Mouse (Mus musculus): ENCODE results near the gene Slc22a14. TPM values are rescaled to one million over a fixed set of nuclear protein-coding genes. Genes with fewer than 3 reads are reported as not detected.

Slc22a14 gene
- total RNA-seq, 1 experiment from 2014 or later, result not detected

- ATAC-seq (replicated peaks; ENCODE audit: low read depth, poor library complexity, severe bottlenecking), result no peak
These were observed 7.3 kb downstream of the Slc22a14 start for GRCm38 (mm10) chr9:119358058-119358429.

GRCm38 (mm10) chr9:119357331-119358057, 7.9 kb downstream of the Slc22a14 start, which contains the start of gene Xylb:
Gene Xylb, plus strand, starts transcription at chr9:119357381.
- peak; percentile 99 for ATAC-seq (replicated peaks; ENCODE audit: low read depth, poor library complexity, severe bottlenecking)

DNA sequence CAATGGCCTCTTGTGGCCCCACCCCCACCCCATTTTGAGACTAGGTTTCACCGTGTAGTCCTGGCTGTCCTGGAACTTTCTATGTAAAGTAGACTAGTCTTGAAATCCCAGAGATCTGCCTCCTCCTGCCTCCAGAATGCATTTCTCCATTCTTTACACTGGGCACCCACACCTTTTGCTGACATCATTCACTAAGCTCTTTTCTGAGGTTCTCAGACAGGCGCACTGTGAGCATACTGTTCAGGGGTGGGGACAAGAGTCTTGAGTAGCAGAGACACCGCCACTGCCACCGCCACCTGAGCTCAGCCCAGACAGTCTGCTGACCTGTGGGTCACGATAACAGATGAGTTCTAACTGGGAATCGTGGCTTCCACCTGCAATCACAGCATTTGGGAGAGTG, 9.4 kb downstream of the Slc22a14 start:
- no peak for ATAC-seq (replicated peaks; ENCODE audit: low read depth, poor library complexity, severe bottlenecking)

DNA sequence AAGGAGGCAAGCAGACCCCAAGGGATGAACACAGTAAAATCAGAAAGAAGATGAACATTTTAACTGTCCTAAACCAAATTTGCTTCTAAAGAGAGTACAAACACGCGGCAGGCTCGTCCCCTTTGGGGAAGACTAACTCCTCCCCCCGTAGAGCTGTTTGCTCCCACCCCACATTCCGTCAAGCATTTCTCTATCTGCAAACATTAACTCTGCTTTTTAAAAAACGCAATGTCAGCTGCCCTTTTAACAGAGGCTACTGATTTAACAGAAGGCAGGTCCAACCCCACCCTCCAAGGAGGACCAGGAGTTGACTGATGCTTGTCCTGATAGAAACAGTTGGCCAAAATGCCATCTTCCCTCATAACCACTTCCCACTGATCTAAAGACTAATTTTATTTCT, 11.4 kb downstream of the Slc22a14 start:
- no peak for ATAC-seq (replicated peaks; ENCODE audit: low read depth, poor library complexity, severe bottlenecking)

GRCm38 (mm10) chr9:119352060-119352459, 13.3 kb downstream of the Slc22a14 start:
- ATAC-seq (replicated peaks; ENCODE audit: low read depth, poor library complexity, severe bottlenecking), result peak; percentile 98

GRCm38 (mm10) chr9:119350947-119351705, 14.2 kb downstream of the Slc22a14 start:
- no peak for ATAC-seq (replicated peaks; ENCODE audit: low read depth, poor library complexity, severe bottlenecking)

DNA sequence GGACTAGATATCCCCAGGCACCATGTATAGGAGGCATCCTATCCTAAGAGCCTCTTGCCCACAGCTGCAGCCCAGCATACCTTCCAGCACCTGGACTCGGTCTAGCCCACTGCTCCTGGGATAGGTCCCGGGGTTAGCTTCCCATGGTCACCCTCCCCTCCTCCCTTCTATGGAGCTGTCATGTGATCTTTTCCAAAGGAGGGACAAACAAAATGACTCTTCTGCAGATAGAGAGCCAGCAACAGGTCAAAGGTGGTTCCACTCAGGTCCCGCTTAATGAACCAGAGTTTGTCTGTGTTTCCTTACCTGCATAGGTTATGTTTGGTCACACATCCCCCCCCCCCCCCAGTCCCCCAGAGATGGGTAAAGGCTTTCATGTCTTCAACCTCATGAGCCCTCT, 14.8 kb downstream of the Slc22a14 start:
- ATAC-seq (replicated peaks; ENCODE audit: low read depth, poor library complexity, severe bottlenecking), result no peak

DNA sequence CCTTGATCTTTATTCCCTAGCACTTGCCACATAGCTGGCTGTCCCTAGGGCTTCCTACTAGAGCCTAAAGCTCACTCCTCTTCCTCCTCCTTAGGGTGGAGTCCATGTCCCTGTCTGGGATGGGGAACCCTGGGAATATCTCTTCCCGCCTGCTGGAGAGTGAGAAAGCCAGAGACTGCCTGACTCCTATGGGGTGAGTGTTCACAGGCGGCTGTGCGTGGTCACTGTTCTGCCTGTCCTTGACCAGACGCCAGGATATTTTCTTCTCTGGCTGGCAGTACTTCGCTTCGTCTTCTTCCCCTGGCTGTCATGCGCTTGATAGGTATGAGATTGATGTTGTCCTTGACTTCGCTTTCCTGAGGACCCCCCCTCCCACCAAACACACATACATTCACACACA, 19.0 kb downstream of the Slc22a14 start:
- ATAC-seq (replicated peaks; ENCODE audit: low read depth, poor library complexity, severe bottlenecking), result no peak

- ATAC-seq (replicated peaks; ENCODE audit: low read depth, poor library complexity, severe bottlenecking), result no peak
These were observed 22.6 kb downstream of the Slc22a14 start for GRCm38 (mm10) chr9:119342728-119343127.

GRCm38 (mm10) chr9:119340909-119341816, 24.2 kb downstream of the Slc22a14 start, which contains the start of gene Myd88:
Gene Myd88, minus strand, starts transcription at chr9:119341411.
- ATAC-seq (replicated peaks; ENCODE audit: low read depth, poor library complexity, severe bottlenecking), result peak; percentile 92

- no peak for ATAC-seq (replicated peaks; ENCODE audit: low read depth, poor library complexity, severe bottlenecking)
These were observed 25.2 kb downstream of the Slc22a14 start for GRCm38 (mm10) chr9:119340212-119340580.

GRCm38 (mm10) chr9:119339558-119340211, 25.7 kb downstream of the Slc22a14 start, which contains the start of gene Acaa1a:
Gene Acaa1a, plus strand, starts transcription at chr9:119339676.
- peak; percentile 50 for ATAC-seq (replicated peaks; ENCODE audit: low read depth, poor library complexity, severe bottlenecking)

DNA sequence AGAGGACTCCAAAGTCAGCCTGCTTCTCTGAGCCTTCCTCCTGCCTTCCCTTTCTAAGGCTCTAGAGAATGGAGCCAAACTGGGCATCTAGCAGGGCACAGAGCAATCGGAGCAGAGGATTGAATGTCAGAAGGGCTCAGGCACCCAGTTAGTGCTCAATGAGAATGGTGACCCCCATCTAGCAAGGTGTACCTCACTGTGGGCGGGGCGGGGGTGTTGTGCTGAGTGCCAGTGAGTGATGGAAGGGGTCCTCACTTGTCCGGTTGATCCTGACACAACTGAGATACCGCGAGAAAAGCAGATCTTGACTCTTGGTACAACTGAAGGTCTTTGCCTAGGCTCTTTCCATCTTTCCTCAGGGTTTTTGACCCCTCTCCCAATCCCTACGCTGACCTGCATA, 26.2 kb downstream of the Slc22a14 start:
- no peak for ATAC-seq (replicated peaks; ENCODE audit: low read depth, poor library complexity, severe bottlenecking)

GRCm38 (mm10) chr9:119338350-119338749, 27.0 kb downstream of the Slc22a14 start:
- no peak for ATAC-seq (replicated peaks; ENCODE audit: low read depth, poor library complexity, severe bottlenecking)

DNA sequence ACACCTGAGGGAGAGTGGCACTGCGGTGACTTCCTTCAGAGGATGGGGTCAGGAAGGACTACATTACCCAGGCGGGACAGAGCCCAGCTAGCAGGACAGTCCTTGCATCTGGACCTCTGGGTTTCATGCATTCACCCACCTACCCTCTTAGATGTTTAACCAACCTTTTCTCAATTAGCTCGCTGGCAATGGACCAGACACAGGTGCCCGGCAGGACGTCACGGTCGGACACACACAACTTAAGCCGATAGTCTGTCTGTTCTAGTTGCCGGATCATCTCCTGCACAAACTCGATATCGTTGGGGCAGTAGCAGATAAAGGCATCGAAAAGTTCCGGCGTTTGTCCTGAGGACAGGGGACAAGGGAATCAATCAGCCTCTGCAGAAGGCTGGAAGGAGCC, 27.5 kb downstream of the Slc22a14 start:
- ATAC-seq (replicated peaks; ENCODE audit: low read depth, poor library complexity, severe bottlenecking), result no peak

GRCm38 (mm10) chr9:119335571-119335970, 29.8 kb downstream of the Slc22a14 start:
- no peak for ATAC-seq (replicated peaks; ENCODE audit: low read depth, poor library complexity, severe bottlenecking)

DNA sequence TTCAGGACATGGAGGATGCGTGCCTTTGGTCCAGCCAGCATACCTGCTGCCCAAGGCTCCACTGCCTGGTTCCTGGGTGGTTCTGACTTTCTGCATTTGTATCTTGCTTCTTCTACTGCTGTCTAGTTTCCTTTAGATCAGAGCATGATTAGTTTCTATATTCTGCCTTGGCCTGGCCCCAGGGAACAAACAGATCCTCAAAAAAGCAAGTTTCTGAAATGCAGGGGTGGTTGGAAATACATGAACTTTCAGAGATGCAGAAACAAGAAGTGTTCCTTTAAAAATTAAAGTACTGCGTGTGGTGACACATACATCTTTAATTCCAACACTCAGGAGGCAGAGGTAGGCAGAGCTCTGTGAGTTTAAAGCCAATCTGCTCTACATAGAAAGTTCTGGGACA, 30.5 kb downstream of the Slc22a14 start:
- no peak for ATAC-seq (replicated peaks; ENCODE audit: low read depth, poor library complexity, severe bottlenecking)

- ATAC-seq (replicated peaks; ENCODE audit: low read depth, poor library complexity, severe bottlenecking), result peak; percentile 94
These were observed 31.0 kb downstream of the Slc22a14 start for GRCm38 (mm10) chr9:119334324-119334723.

GRCm38 (mm10) chr9:119330186-119330963, 35.0 kb downstream of the Slc22a14 start:
- ATAC-seq (replicated peaks; ENCODE audit: low read depth, poor library complexity, severe bottlenecking), result no peak

Measured in common myeloid progenitor, adult 5-6 weeks (primary cell).